Mouse (Mus musculus): ENCODE measurements at regions not wholly inside any gene's neighbourhood (a gene's known extent, or its start where the extent isn't known, plus 50 kb on each side); places are given as distances from the start of the nearest gene placed in this dataset.
A peak's percentile ranks its signal among the peaks of the same experiment; 100 is the strongest.

GRCm38 (mm10) chr19:32935638-32936037 is 178.3 kb downstream of the Pten start:
- intact Hi-C loops (cut with DNase I): no loop called here
- DNase-seq (ENCODE audit: low spot score in 2 of 2): no peak

GRCm38 (mm10) chr19:32937591-32937990 is 180.3 kb downstream of the Pten start:
- DNase-seq (ENCODE audit: low spot score in 2 of 2): no peak
- intact Hi-C loops (cut with DNase I): no loop called here

- intact Hi-C loops (cut with DNase I): loop anchor here (5.0 kb wide), 1 partner anchor 58 kb away; no protein-coding TSS in a partner anchor
- DNase-seq (ENCODE audit: low spot score in 2 of 2): peak in 1 of 2 experiments; percentile 31
Observed at GRCm38 (mm10) chr19:32939692-32940091, 182.4 kb downstream of the Pten start.

GRCm38 (mm10) chr19:32940806-32941205 is 183.5 kb downstream of the Pten start:
- intact Hi-C loops (cut with DNase I): loop anchor here (5.0 kb wide), 1 partner anchor 56 kb away; no protein-coding TSS in a partner anchor
- no peak for DNase-seq (ENCODE audit: low spot score in 2 of 2)

GRCm38 (mm10) chr19:32943594-32944230 is 186.4 kb downstream of the Pten start:
- no peak for DNase-seq (ENCODE audit: low spot score in 2 of 2)
- intact Hi-C loops (cut with DNase I): loop anchor here (5.0 kb wide), 1 partner anchor 54 kb away; no protein-coding TSS in a partner anchor

- no peak for DNase-seq (ENCODE audit: low spot score in 2 of 2)
- intact Hi-C loops (cut with DNase I): no loop called here
Observed at GRCm38 (mm10) chr19:32947081-32947855, 190.0 kb downstream of the Pten start.

GRCm38 (mm10) chr19:32950252-32950651 is 193.0 kb downstream of the Pten start:
- intact Hi-C loops (cut with DNase I): loop anchor here (5.0 kb wide), 2 partner anchors 43 to 193 kb away; partner anchors contain the start of gene Pten
- peak in 1 of 2 experiments; percentile 21 for DNase-seq (ENCODE audit: low spot score in 2 of 2)

GRCm38 (mm10) chr19:32950794-32951193 is 193.5 kb downstream of the Pten start:
- intact Hi-C loops (cut with DNase I): loop anchor here (5.0 kb wide), 2 partner anchors 43 to 193 kb away; partner anchors contain the start of gene Pten
- no peak for DNase-seq (ENCODE audit: low spot score in 2 of 2)

GRCm38 (mm10) chr19:32952425-32952824 is 195.1 kb downstream of the Pten start:
- intact Hi-C loops (cut with DNase I): loop anchor here (5.0 kb wide), 2 partner anchors 45 to 195 kb away; partner anchors contain the start of gene Pten
- DNase-seq (ENCODE audit: low spot score in 2 of 2): no peak

GRCm38 (mm10) chr19:32952928-32953687 is 195.8 kb downstream of the Pten start:
- intact Hi-C loops (cut with DNase I): loop anchor here (5.0 kb wide), 2 partner anchors 46 to 196 kb away; partner anchors contain the start of gene Pten
- no peak for DNase-seq (ENCODE audit: low spot score in 2 of 2)

GRCm38 (mm10) chr19:32954001-32954605 is 196.8 kb downstream of the Pten start:
- peak; percentile 32 to 35 for DNase-seq (ENCODE audit: low spot score in 2 of 2)

GRCm38 (mm10) chr19:32954942-32955341 is 197.6 kb downstream of the Pten start:
- intact Hi-C loops (cut with DNase I): loop anchor here (5.0 kb wide), 2 partner anchors 48 to 198 kb away; partner anchors contain the start of gene Pten
- no peak for DNase-seq (ENCODE audit: low spot score in 2 of 2)

More at GRCm38 (mm10) chr19:32954001-32954605, 196.8 kb downstream of the Pten start:
- intact Hi-C loops (cut with DNase I): loop anchor here (5.0 kb wide), 2 partner anchors 47 to 197 kb away; partner anchors contain the start of gene Pten

GRCm38 (mm10) chr19:32956143-32956915 is 199.0 kb downstream of the Pten start:
- intact Hi-C loops (cut with DNase I): no loop called here
- no peak for DNase-seq (ENCODE audit: low spot score in 2 of 2)

GRCm38 (mm10) chr19:32956916-32957558 is 199.7 kb downstream of the Pten start:
- peak in 1 of 2 experiments; percentile 33 for DNase-seq (ENCODE audit: low spot score in 2 of 2)
- intact Hi-C loops (cut with DNase I): no loop called here

GRCm38 (mm10) chr19:32958276-32958675 is 201.0 kb downstream of the Pten start:
- intact Hi-C loops (cut with DNase I): no loop called here
- DNase-seq (ENCODE audit: low spot score in 2 of 2): no peak

- DNase-seq (ENCODE audit: low spot score in 2 of 2): no peak
- intact Hi-C loops (cut with DNase I): no loop called here
Observed at GRCm38 (mm10) chr19:32958791-32959190, 201.5 kb downstream of the Pten start.

- intact Hi-C loops (cut with DNase I): no loop called here
- no peak for DNase-seq (ENCODE audit: low spot score in 2 of 2)
Observed at GRCm38 (mm10) chr19:32959844-32960195, 202.5 kb downstream of the Pten start.

Data from left cerebral cortex, postnatal 25 days (tissue).